Mouse (Mus musculus): Measurements from ENCODE around the gene F5.

The F5 gene

GRCm38 (mm10) chr1:164151387-164152088 is at the start of gene F5:
F5 (plus strand) TSS chr1:164151838.
- peak; percentile 43 for DNase-seq (ENCODE audit: low read depth, low spot score)

DNA sequence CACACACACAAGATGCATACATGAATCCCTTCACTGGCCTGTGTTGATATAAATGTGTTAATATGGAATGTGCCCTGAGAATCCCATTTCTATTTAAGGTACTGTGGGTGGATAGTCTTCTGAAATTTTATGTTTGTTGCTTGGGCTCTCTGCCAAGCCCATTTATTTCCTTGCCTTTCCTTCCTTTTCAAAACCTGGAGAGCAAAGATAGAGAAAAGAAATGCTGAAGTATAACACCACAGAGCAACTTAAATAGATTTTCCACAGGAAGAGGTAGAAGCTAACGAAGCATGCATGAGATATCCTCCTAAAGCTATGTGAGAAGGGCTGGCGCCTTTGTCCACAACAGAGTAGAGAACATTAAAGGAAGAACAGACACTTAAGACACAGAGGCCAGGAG is 41.9 kb upstream of the F5 start:
- DNase-seq (ENCODE audit: low read depth, low spot score): no peak

GRCm38 (mm10) chr1:164110591-164111329 is 40.9 kb upstream of the F5 start:
- DNase-seq (ENCODE audit: low read depth, low spot score): no peak

- no peak for DNase-seq (ENCODE audit: low read depth, low spot score)
These were observed 37.4 kb upstream of the F5 start for GRCm38 (mm10) chr1:164114280-164114679.

GRCm38 (mm10) chr1:164114947-164115493 is 36.6 kb upstream of the F5 start, which contains the start of gene Selp:
Selp (plus strand) TSS chr1:164115264.
- DNase-seq (ENCODE audit: low read depth, low spot score): no peak

- no peak for DNase-seq (ENCODE audit: low read depth, low spot score)
These were observed 36.0 kb upstream of the F5 start for GRCm38 (mm10) chr1:164115647-164116046.

DNA sequence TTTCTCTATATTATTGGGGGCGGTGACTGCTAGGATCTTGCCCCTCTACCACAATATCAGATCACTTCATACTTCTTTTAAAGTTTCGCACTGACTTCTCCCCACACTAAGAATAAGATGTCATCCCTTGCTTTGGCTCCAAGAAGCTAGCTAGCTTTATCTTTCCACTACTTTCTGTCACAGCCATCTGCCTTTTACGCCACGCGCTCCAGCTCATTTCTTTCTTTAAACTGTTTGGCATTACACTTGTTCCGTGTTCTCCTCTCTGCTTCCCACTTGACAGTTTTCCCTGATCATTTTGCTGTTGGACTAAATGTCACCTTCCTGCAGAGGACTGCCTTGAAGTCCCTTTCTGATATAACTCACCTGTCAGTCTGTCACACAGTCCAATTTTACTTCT is 33.8 kb upstream of the F5 start:
- DNase-seq (ENCODE audit: low read depth, low spot score): no peak

DNA sequence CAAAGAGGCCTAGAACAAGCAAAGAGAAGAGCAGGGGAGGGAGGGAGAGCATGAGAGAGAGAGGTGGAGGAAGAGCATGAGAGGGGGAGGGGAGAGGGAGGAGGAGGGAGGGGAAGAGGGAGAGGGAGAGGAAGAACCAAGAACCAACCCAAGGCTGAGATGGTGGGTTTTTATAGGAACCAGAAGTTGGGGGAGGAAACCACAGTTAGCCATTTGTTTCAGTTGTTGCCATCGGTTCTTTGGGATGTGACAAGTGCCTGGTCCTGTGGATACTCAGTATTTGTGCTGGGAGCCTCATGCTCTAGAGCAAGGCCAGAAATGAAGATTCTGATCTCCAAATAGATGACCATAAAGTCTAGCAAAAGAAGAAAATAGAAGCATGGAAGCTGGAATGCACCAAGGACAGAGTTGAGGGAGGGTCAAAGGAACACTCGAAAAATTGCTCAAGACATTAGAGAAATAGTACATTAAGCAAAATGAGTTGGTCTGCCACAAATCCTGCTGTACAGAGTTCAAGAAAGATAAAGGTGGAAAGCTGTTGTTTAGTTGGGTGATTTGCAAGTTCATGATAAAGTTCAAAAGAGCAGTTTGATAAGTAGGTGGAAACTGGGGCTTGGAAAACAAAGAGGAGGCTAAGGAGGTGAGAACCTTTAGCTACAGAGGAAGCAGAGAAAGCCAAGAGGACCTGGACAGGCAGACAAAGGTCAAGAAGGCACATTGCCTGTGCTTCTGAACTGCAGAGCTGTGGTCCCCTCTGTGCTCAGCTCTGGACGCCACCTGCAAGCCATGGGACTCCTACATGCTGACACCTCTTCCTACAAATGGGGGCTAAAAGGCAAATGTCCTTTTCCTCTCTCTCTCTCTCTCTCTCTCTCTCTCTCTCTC is 31.5 kb upstream of the F5 start:
- no peak for DNase-seq (ENCODE audit: low read depth, low spot score)

GRCm38 (mm10) chr1:164120777-164121158 is 30.9 kb upstream of the F5 start:
- no peak for DNase-seq (ENCODE audit: low read depth, low spot score)

GRCm38 (mm10) chr1:164123836-164124235 is 27.8 kb upstream of the F5 start:
- DNase-seq (ENCODE audit: low read depth, low spot score): no peak

GRCm38 (mm10) chr1:164130013-164130412 is 21.6 kb upstream of the F5 start:
- no peak for DNase-seq (ENCODE audit: low read depth, low spot score)

DNA sequence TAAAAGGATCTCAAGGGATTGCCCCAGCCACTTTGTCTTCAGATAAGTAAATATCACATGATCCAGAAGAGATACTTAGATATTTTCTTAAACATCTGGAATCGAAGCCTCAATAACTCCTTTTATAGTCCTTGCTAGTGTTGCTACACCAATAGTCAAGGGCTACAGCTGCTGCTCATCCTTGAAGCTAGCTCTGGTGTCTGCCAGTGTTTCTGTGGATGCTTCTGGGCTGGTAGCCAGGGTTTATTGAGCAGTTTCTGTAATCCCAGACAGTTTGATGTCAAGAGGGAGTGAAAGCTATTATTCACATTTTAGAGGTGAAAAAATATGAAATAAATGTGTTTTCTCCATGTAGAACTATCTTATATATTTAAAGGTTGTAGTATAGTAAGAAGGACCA is 19.0 kb upstream of the F5 start:
- no peak for DNase-seq (ENCODE audit: low read depth, low spot score)

DNA sequence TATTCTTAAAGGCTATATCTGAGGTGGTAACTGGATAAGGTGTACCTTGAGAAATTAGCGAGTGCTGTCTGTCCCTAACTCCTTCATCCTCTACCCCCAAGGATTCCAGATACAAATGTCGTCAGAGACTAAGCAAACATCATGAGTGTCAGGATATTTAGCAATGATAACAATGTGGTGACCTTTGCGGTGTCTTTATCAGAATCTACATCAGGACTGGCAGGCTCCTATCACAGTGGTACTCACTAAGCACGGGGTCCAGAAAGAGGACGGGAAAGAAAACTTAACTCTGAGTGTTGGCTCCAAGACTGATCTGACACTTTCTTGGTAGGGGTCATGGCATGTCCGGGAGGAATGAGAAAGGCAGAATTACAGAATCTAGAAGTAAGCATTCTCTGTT is 17.5 kb upstream of the F5 start:
- no peak for DNase-seq (ENCODE audit: low read depth, low spot score)

- DNase-seq (ENCODE audit: low read depth, low spot score): no peak
These were observed 16.3 kb upstream of the F5 start for GRCm38 (mm10) chr1:164135360-164135759.

DNA sequence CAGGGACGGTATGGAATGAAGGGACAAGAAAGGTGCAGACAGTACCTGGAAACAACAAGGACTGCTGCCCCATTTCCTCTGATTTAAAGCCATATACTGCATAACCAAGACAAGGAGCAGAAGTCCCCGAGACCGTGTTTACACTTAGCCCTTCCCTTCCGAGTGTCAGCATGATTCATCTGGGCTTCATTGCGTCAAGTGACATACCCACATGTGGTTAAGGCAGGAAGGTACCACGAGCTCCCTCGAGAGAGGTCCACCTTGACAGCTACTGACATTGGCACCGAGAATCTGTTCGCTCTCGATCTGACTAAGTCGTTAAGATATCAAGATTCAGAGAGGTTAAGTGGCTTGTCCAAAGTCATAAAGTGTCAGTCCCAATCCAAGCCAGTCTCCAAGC is 15.7 kb upstream of the F5 start:
- DNase-seq (ENCODE audit: low read depth, low spot score): no peak

DNA sequence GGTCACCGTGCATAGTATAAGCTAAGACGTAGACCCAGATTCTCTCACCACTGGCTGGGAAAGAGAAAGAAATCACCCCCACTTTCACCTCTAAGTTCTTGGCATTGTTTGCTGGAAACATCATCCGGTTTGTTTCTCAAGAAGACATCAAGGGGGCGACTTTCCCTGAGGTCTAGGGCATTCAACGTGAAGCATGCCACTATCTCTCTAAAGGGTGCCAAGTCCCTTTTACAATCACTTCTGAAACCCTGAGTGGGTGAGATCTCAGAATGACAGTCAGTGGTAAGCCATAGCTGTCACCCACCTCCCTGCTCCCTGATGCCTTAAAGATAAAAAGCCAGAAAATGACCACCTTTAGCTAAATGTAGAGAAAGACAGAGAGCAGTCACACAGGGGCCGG is 15.0 kb upstream of the F5 start:
- no peak for DNase-seq (ENCODE audit: low read depth, low spot score)

- DNase-seq (ENCODE audit: low read depth, low spot score): peak; percentile 78
These were observed 13.1 kb upstream of the F5 start for GRCm38 (mm10) chr1:164138365-164139130.

DNA sequence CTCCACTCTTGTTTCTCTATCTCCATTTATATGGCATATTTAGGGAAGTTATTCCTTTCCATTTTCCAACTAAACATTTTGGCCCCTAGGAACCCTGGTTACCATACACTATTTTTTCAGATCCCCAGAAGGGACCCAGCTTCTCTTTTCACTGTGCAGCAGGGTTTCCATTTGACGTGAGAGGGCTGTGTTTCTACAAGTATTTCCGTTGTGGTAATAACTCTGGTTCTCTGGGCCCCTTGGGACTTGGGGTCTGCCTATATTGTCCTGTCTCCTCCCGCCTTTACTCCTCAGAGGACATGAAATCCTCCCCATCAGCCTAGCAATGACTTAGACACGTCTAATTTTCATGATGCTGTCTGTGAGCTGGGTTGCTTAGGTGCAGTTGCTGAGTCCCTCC is 12.2 kb upstream of the F5 start:
- no peak for DNase-seq (ENCODE audit: low read depth, low spot score)

GRCm38 (mm10) chr1:164149083-164149482 is 2.6 kb upstream of the F5 start:
- no peak for DNase-seq (ENCODE audit: low read depth, low spot score)

- DNase-seq (ENCODE audit: low read depth, low spot score): no peak
These were observed 1.2 kb downstream of the F5 start for GRCm38 (mm10) chr1:164152836-164153235.

- DNase-seq (ENCODE audit: low read depth, low spot score): no peak
These were observed 3.3 kb downstream of the F5 start for GRCm38 (mm10) chr1:164154983-164155382.

All from mesoderm, embryonic 11.5 days (tissue).